Mouse (Mus musculus): ENCODE measurements around the gene Trim50.
"Not testable (repeated sequence)": the region's sequence is repeated elsewhere in the genome, so short reads cannot be mapped to it uniquely, and the experiment has no call there.

Trim50 gene

DNA sequence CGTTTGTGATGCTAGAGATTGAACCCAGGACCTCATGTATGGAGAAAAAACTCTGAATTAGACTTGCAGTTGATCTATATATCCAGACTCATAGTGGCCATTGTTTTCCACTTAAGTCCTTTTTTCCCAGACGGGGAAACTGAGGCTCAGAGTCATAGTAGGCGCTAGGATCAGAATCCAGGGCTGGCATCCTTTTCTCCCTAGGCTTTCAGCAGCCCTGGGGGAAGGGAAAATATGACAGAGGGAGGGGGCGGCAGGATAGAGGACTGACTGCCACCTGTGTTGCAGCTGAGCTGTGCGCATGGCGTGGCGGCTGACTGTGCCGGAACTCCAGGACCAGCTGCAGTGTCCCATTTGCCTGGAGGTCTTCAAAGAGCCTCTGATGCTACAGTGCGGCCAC lies at the start of gene Trim50:
Gene Trim50, plus strand, starts transcription at position 301 of the 400 bp plus-strand sequence.
- no peak for DNase-seq (ENCODE audit: low read depth, low spot score)

DNA sequence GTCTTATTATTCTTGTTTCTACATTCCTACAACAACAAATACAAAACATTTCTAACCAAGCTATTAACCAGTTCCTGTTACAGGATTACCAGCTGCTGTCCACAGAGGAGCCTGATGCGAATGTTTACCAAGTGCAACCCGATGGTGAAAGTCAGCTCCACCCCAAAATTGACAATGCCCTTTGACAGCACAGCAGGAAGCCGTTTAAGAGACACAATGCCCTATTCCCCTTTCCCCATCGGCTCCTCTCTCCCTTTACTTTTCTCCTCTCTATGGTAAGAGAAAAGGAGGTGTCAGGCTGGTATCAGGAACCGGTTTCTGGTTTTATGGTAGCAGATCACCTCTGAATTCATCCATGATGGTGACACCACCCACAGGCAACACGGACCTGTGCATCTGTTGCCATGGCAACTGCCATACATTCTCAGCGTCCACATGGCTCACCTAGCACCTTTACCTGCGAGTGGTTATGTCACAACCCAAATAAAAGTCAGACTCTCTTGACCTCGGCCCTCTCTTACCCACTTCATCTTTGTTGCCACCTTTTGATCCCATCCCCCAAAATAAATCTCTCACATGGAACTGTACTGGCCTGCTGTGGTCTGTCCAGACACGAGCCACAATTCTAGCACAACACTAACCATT lies 46.7 kb upstream of the Trim50 start:
- DNase-seq (ENCODE audit: low read depth, low spot score) = no peak

DNA sequence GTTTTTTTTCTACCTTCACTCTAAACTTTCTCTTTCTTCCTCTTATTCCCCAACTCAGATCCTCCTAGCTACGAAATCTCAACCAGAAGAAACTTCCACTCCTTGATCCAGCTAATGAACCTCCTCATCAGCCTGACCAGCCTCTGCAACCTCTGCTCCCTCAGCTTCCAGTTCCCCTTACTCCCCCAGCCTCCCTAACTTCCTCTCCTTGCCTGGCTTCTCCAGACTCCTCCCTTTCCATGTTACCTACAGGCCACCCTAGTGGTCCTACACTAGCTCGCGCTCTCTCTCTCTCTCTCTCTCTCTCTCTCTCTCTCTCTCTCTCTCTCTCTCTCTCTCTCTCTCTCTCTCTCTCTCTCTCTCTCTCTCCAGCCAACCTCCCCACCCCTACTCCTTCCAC lies 36.9 kb upstream of the Trim50 start:
- DNase-seq (ENCODE audit: low read depth, low spot score) = no peak

DNA sequence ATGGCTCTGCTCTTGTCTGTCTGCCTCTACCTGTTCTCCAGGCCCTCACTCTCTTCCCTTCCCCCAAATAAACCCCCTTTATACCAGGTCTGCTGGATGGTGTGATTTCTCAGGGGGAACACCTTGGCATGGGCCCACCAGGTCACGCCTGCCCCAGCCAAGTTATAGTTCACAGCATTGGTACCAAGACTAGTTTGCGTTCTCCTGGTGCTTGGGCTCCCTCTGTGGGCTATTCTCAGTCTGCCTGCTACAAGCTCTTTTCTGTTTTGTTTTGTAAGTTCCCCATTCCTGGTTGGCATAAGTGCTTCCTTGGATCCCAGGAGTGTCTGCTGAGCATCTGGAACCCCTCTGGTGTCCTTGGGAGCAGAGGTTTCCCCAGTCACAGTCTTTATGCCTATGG lies 33.2 kb upstream of the Trim50 start:
- DNase-seq (ENCODE audit: low read depth, low spot score) = no peak

DNA sequence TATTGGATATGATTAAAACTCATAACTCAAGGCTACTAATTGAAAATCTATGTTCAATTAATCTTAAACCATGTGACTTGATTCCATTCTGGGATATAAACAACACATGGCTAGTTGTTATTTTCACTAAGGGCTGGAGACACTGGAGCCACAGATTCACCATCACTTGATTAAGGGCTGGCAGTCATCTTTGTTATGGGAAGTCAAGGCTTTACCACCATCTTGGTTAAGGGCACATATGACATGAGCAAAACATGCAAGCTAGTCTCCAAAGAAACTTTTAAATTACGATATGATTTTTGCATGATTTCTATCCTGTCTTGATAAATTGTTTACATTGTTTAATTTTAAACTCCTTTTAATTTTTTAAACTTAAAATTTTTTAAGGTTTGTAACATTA lies 30.9 kb upstream of the Trim50 start:
- DNase-seq (ENCODE audit: low read depth, low spot score) = no peak

DNA sequence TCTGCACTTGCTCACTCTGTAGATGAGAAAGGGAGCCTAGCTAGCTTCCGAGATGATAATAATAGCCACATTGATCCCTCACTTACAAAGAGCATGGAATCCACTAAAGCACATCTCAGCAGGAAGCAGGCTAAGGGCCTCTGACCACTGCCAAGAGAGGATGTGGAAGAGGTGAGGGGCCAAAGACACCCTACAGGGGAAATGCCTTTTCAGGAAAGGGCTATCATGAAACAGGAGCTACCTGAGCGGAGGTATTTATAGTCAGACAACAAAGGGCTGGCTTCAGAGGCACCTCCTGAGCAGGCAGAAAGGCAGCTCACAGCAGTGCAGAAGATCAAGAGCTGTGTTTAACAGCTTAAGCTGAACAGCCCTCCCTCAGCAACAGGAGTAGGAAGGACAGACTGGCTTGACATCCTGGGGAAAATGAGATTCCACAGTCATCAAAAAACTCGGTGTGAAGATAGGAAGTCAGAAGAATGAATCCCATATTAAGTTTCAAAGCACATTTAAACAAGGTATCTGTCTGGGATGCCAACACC lies 26.9 kb upstream of the Trim50 start:
- no peak for DNase-seq (ENCODE audit: low read depth, low spot score)

DNA sequence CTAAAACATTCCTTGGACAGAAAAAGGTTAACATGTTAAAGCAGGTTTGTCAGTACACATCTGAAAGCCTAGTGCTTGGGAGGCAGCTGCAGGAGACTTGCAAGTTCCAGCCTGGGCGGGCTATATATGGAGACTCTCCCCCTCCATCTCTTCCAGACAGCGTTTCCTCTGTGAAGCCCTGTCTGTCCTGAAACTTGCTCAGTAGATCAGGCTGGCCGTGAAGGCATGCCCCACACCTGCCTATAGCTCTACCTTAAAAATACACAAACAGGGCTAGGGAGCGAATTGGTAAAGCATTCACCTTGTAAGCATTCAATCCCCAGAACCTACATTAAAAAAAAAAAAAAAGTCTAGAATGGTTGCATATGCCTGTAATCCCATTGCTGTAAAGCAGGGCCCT lies 23.6 kb upstream of the Trim50 start:
- no peak for DNase-seq (ENCODE audit: low read depth, low spot score)

DNA sequence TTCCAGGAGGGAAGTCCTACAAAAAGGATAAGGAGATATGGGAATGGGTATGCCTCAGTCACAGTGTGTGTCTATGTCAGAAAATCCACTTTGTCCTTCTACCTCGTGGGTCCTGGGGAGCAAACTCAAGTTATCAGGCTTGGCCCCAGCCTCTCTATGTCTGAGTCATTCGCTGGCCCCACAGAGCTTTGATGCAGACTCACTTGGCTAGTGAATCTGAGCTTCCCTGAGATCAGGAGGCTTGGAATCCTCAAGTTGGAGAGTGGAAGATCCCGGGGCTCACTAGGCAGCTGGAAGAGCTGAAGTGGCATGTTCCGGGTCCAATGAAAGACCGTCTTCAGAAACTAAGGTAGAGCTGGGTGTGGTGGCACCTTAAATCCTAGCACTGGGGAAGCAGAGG lies 22.9 kb upstream of the Trim50 start:
- no peak for DNase-seq (ENCODE audit: low read depth, low spot score)

DNA sequence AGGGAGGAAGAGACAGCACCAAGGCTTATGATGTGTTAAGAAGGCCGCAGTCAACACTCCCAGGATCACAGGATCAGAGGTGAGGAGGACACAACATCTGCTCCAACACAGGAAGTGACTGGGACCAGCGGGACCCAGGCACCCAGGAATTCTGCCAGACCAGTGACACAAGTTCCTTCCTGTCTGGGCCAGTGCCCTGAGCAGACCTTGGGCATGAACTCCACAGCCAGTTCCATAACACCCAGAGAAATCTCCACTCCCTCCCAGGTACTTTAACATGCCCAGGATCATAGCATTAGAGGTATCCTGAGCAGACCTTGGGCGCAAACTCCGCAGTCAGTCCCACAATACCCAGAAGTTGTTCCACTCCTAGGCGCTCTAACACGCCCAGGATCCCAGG lies 21.9 kb upstream of the Trim50 start:
- no peak for DNase-seq (ENCODE audit: low read depth, low spot score)

DNA sequence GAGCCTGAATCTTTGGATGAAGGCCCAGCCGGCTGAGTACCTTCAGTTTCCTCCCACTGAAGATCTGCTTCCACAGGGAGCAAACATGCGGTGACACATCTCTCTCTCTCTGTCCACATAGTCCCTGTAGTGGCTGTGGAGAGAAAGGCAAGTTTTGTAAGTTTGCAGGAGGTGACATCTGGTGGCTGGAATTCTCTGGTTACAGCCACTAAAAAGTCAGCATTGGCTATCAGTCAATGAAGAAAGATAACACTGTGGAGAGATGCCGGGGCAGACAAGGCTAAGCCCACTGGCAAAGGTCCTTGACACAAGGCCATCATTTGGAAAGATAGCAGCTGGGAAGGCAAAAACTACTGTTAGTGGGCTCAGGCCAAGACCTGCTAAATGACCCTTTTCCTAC lies 15.5 kb upstream of the Trim50 start:
- no peak for DNase-seq (ENCODE audit: low read depth, low spot score)

DNA sequence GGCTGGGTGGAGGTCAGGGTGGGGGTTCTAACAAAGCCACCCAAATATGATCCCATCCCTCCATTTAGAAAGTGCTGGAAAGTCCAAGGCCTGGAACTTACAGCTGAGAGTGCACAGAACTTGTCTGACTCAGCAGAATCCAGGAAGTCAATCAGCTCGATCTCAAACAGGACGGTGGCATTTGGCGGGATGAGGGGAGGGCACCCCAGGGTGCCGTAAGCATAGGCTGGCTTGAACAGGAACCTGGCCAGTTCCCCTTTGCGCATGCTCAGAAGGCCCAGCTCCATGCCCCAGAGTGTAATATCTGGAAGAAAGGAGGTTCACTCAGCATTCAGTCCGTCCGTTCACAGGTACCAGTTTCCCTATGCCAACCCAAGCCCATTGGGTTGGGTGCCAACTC lies 7.1 kb upstream of the Trim50 start:
- DNase-seq (ENCODE audit: low read depth, low spot score) = no peak

DNA sequence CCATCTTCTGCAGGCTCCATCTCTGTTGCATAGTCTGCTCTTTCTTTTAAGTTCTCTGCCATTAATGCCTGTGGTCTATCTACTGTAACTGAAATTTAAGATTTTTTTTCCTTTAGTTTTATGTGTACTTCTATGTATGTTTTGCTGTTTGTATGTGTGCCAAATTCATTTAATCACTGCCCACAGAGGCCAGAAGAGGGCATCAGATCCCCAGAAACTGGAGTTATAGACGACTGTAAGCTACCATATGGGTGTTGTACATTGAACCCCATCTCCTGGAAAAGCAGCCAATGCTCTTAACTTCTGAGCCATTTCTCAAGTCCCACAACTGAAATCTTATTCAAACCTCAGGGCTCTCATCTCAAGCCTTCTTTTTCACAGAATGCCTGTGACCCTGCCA lies 6.7 kb upstream of the Trim50 start:
- no peak for DNase-seq (ENCODE audit: low read depth, low spot score)

DNA sequence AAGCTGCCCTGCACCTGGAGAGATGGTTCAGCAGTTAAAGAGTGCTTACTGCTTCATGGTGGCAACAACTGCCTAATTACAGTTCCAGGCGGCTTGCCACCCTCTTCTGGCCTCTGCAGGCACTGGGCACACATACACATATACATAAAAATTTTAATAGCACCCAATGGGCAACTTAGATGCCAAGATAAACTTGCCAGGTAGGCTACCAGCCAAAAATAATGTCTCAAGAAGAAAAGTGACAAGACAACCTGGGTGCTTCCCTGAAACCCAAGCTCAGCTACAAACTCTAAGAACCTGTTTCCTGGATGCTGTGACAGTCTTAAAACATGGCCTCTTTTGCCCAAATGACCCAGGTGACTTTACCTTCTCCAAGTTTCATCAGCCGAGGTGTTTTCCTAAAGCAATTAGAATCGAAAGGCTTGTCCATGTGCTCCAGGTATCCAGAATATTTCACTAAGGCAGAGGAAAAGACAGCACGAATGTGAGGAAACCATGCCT lies 5.5 kb upstream of the Trim50 start:
- DNase-seq (ENCODE audit: low read depth, low spot score) = no peak

DNA sequence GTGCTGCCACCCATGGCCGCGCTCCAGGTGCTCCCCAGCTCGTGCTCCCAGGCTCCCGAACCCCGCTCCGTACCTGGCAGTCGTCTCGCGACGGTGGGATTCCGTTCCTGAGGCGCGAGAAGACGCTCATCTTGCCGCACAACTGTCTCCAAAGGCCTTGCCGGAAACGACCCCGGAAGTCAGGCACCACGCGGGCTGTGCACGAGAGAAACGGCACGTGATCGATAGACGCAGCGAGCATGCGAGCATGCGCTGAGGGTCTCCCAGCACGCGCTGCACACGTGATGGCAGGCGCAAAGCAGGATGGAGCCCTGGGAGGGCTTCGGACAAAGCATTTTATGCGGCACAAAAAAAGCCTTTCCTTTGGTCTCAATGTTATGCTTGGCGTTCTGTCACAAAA lies 3.2 kb upstream of the Trim50 start, which contains the start of gene Fkbp6:
Gene Fkbp6, minus strand, starts transcription at position 183 of the 400 bp plus-strand sequence.
- no peak for DNase-seq (ENCODE audit: low read depth, low spot score)

DNA sequence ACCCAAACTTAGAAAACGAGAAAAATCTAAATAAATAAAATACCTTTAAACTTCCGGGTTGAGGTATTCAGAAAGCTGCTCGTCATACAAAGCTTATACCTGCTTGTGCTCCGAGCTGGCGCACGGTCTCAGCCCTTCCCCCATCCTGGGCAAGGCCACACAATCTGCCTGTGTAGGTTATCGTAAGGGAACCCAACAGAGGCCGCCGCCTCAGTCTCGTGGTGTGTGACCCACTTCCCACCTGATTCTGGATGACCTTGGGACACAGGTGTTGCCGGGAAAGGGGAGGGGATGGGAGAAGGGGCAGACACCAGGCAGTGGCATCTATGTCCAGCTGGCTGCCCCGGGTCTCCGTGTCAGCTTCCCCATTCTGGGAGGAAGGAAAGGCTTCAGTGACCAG lies 1.5 kb upstream of the Trim50 start:
- DNase-seq (ENCODE audit: low read depth, low spot score) = no peak

DNA sequence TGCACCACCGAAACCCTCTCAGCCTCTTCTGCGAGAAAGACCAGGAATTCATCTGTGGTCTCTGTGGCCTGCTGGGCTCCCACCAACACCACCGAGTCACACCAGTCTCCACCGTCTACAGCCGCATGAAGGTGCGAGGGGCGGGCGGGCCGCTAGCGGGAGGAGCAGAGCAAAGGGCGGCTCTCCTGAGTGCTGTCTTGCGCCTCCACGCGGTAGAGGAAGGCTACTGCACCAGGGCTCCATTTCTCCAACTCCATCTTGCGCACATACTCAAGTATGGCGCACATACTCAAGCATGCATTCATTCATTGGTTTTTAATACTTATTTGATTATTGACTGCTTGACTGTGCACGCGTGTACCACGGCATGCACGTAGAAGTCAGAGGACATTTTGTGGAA lies 469 bp downstream of the Trim50 start:
- DNase-seq (ENCODE audit: low read depth, low spot score) = no peak

DNA sequence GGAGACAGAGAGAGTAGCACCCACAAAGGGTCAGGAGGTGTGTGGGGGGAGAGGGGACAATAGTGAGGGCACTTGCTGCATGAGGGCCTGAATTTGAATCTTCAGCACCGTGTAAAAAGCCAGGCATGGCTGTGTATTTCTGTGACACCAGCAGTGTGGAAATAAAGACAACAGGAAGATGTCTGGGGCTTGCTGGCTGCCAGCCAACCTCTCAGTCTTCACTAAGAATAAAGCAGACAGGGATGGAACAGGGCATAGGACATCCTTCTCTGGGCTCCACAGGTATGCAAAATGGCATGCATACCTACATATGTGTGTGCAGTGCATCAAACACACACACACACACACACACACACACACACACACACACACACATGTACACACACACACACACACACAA lies 3.0 kb downstream of the Trim50 start:
- DNase-seq (ENCODE audit: low read depth, low spot score) = no peak

DNA sequence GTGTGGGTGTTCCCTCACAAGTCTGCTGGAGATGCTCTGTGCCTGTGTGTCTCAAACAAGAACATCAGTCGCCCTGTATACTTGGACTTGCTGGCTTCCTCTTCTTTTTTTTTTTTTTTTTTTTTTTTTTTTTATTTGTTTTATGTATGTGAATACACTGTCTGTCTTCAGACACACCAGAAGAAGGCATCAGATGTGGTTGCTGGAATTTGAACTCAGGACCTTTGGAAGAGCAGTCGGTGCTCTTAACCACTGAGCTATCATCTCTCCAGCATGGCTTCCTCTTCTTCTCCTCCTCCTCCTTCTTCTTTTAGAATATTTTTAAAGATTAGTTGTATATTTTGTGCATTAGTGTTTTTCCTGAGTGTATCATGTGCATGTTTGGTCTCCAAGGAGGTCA lies 4.5 kb downstream of the Trim50 start:
- DNase-seq (ENCODE audit: low read depth, low spot score) = no peak

DNA sequence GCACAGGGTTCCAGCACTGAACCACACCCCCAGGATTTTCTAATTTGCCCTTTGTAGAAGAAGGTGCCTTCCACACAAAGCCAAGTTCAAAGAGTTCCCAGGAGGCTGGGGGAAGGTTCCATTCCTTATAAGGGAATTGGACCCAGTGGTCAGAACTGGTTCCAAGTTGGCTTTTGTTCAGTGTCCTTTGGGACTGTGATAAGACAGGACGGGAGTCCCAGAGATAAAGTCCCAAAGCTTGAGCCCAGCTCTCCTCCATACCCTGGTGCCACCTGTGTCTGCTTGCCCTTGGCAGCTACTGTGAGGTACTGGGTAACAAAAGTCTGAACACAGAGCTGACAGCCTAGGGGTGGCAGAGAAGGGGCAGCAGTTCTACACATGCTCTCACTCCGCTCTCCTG lies 6.7 kb downstream of the Trim50 start:
- DNase-seq (ENCODE audit: low read depth, low spot score) = no peak

DNA sequence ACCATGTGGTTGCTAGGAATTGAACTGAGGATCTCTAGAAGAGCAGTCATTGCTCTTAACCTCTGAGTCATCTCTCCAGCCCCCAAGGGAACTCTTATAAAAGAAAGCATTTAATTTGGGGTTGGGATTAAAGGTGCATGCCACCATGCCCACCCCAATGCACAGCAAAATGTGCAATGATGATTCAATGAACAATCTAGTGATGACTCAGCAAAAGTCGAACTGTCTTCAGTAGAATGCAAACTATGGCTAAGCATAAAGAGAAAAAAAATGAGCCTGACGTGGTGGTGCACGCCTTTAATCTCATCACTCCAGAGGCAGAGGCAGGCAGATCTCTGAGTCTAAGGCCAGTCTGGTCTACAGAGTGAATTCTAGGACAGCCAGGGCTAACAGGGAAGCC lies 9.5 kb downstream of the Trim50 start:
- DNase-seq (ENCODE audit: low read depth, low spot score) = no peak

DNA sequence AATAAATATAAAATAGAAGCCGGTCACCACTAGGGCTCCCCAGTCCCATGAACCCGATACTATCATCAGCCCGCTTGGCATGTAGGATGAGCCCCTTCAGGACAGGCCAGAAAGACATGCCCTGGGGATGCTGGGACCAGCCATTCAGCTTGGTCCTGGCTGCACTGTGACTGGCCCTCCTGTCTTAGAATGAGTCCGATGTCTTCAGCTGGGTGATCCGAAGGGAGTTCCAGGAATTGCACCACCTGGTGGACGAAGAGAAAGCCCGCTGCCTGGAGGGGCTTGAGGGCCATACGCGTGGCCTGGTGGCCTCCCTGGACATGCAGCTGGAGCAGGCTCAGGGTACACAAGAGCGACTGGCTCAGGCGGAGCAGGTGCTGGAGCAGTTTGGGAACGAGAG lies 10.4 kb downstream of the Trim50 start:
- DNase-seq (ENCODE audit: low read depth, low spot score) = no peak

DNA sequence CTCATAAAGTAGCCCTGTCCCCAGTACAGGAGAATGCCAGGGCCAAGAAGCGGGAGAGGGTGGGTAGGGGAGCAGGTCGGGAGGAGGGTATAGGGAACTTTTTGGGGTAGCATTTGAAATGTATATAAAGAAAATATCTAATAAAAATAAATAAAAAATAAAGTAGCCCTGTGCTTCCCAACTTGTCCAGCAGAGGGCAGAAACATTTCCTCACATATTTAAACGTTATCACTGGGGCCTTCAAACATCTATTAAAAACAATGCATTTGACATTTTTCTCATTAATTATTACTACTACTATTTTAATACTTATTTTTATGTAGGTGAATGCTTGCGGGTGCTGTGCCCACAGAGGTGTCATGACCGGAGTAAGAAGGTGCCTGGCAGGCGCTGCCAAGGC lies 14.7 kb downstream of the Trim50 start:
- no peak for DNase-seq (ENCODE audit: low read depth, low spot score)

DNA sequence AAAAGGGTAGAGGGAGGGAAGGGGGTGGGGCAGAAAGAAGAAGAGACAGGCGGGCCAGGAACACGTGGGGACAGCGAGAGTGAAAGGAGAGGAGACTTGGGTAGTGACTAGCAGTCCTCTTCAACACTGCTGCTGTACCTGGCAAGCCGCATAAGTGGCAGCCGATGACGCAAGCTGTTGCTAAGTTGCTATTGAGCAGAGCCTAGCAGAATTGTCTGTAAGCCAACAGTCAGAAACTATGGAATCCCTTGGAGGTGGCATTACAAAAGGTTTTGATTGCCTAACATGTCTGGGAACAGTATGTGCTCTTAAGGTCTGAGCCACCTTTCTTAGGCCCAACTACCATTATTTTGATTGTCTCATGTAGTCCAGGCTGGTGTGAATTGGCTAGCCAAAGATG lies 15.2 kb downstream of the Trim50 start:
- DNase-seq (ENCODE audit: low read depth, low spot score) = no peak

DNA sequence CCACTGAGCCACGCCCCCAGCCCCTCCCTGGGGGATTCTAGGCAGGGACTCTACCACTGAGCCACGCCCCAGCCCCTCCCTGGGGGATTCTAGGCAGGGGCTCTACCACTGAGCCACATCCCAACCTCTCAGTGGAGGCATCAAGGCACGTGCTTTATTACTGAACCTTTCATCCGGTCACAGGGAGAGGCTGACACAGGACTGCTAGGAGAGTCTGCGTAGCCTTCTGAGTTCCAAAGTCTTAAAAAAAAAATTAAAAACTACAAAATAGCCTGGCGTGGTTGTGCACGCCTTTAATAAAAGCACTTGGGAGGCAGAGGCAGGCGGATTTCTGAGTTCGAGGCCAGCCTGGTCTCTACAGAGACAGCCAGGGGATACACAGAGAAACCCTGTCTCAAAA lies 16.1 kb downstream of the Trim50 start:
- DNase-seq (ENCODE audit: low read depth, low spot score) = not testable (repeated sequence)

Data from retina, adult 2 months (tissue).